Mouse (Mus musculus) layer of hippocampus, postnatal 36 days (tissue): ENCODE data around the gene BC051665. TPM values are rescaled to one million over a fixed set of nuclear protein-coding genes. Genes with fewer than 3 reads are reported as not detected.

Experiments
- DNase-seq, 2 experiments: peaks; one replicate each; pipeline ENCODE4 v3.0.0; 2022
- total RNA-seq, 2 experiments: library from RNA; stranded (reverse); gene quantifications; 2 replicates each; pipeline ENCODE4 v1.2.3; 2021

Gene BC051665
- total RNA-seq, 2 experiments from 2014 or later: not detected

DNA sequence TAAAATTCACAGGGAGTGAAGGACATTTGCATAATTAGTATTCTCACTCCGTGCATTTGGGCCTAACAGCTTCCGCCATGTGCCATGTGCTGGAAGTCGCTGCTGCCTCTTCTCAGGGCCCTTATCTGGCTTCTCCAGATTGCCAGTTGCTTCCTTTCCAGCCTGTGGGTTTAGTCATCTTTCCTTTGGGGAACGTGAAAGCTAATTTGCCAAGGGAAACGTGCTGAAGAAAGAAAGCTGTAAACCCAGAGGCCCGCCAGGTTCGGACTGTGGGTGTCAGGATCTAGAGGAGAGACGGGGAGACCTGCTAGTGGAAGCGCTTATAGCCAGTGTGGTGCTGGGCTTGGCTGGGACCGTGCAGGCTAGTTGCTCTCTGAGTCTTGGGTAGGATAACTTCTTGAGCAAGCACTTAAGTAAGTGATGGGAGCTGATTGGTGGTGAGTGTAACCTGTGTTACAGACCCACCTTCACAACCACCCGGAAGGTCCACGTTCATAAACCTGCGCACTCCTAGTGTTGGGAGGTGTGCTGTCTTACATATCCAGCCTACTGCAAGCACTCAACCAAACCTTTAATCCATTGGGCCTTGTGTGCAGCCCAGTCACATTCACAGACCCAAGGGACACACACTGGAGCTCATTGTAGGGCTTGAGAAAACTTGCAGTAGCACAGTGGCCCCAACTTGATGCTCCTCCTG is 42.6 kb downstream of the BC051665 start:
- no peak for DNase-seq

DNA sequence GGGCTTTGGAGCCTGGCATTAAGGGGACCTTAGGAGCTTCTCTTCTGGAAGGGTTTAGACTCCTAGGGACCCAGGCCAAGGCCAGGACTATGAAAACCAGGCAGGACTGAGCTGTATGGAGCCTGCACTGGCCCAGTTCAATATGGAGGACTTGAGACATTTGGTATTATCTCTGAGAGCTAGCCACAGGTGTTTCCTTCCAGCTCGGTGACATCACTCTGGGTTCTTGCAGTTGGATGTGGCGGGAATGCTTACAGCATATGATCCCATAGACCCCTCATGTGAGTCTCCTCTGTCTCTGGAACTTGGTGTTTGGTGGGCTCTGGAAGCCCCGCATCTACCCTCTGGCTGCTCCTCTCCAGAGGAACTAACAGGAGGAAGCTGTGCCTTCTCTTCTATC is 43.6 kb downstream of the BC051665 start:
- no peak for DNase-seq

DNA sequence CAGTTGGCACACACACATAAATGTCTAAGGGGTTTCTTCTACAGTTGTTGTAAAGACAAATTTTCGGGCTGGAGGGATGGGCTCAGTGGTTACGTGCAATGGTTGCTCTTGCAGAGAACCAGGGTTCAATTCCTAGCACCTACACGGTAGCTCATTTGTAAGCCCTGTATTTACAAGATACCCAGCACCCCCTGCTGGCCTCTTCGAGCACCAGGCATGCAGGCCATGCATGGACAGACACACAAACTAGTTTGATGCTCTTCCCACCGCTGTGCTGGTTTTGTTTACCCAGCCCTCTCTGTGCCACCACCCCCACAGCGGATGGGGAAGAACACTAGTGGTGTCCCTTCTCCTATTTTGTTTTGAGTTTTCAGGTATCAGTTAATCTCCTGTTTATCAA is 45.9 kb downstream of the BC051665 start:
- DNase-seq: no peak

DNA sequence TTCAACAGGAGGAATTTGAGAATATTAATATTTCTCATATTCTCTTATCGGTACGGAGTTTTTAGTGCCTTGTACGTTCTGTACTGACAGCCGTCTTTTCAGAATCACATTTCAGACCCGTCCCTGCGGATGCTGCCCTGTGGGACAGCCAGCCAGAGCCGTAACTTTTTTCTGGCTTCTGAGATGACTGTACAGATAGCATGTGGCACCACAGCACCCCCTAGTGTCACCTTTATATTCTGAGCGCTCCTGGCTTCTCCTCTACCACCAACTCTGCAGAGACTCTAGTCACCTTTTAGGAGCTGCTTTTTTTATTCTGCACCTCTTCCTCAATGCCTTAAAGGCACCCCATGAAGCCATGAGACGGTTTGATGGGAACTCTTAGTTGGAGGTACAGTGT is 47.7 kb downstream of the BC051665 start:
- peak in 1 of 2 experiments; percentile 68 for DNase-seq

DNA sequence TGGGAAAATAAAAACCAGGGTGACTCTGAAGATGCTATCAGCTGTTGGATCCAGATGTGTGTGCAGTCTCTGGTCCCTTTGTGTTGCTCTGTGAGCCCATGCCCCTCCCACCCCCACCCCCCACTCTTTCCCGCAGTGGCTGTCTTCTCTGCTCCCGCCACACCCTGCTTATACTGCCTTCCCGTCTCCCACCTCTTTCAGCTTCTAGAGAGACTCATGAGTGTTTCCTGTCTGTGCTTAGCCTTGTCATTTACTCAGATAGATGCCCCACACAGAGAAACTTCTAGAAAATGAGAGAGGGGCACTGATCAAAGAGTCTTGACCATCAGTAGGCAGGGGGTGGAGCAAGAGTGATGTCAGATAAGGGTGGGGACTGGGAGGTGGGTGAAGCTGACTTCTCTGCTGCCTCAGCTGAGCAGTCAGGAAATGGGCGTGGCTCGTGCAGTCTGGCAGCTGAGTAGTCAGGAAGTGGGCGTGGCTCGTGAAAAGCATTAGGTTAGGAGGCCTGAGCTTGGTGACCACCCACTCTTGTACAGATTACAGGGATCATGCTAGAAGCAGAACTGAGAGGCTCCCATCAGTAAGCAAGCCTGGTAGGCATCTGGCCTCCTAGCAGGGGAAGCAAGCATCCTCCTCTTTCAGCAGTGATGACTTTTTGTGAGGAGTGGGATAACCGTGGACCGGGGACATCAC is 48.4 kb downstream of the BC051665 start:
- DNase-seq: peak in 1 of 2 experiments; percentile 46

DNA sequence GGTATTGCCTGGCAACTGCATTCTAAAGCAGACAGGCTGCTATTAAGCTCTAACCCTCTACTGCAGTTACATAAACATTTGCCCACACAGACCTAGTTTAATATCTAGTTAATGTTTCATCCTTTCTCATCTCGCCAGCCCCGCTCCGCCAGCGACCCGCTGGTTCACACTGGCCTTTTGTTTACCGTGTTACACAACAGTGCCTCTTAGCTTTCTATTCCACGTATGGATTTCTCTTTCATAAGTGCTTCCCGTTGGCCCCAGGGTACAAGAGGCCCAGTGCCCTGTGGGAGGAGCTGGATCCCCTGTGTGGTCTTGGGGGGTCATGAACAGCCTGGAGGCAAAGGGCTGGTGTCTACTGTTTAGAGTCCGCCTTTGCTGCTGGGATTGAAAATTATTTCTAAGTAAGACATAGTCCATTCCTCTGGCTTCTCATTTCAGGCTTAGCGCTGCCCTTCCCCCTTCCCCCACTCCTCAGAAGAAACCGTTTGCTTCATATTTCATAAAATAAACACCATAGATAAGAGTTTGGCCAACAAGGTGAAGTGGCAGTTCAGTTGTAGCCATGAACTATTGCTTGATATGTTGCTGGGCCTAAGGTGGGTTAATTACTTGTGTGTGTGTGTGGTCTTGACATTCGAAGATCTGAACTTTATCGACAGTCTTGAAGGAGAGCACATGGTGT is 49.6 kb downstream of the BC051665 start:
- DNase-seq: no peak

DNA sequence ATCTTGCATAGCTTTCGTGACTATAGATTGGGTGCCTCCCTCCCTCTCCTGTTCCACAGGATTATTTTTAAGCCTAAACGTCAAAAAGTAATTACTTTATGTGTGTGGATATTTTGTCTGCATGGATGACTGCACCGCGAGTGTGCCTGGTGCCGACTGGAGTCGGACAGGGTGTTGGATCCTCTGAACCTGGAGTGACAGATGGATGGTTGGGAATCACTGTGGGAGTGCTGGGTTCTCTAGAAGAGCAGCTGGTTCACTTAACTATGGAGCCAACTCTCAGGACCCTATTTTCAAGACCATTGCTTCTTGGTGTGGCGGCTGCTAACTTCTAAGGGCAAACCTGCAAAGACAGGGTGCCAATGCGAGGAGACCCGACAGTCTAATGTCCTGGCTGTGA is 50.9 kb downstream of the BC051665 start:
- no peak for DNase-seq

Other genes starting within 250 kb of the BC051665 start
- gene Dapk1, start 184.4 kb downstream of the BC051665 start, total RNA-seq: 100 to 1,000 TPM; 130 to 158 TPM
- gene Ctsll3, start 16.5 kb upstream of the BC051665 start, total RNA-seq: not detected
- not detected for gene 4930486L24Rik, start 78.1 kb upstream of the BC051665 start, total RNA-seq
- not detected for gene Gm49392, start 110.5 kb upstream of the BC051665 start, total RNA-seq
- gene Ctla2b, start 111.1 kb upstream of the BC051665 start, total RNA-seq: 1 to 10 TPM; 1.1 to 3.7 TPM
- gene Tpbpb, start 118.5 kb upstream of the BC051665 start, total RNA-seq: not detected
- not detected for gene Gm49393, start 149.2 kb upstream of the BC051665 start, total RNA-seq
- gene Gm49391, start 150.2 kb upstream of the BC051665 start, total RNA-seq: not detected
- gene Ctla2a, start 150.3 kb upstream of the BC051665 start, total RNA-seq: 10 to 100 TPM; 14.9 to 19.0 TPM
- gene Tpbpa, start 155.6 kb upstream of the BC051665 start, total RNA-seq: not detected
- not detected for gene Ctsj, start 219.6 kb upstream of the BC051665 start, total RNA-seq